Mouse (Mus musculus) left cerebral cortex, postnatal 4 days (tissue): Measurements from ENCODE around the gene Grk4. TPM values are rescaled to one million over a fixed set of nuclear protein-coding genes. Genes with fewer than 3 reads are reported as not detected.

Source experiments
- microRNA-seq: library from miRNA; unstranded; fragments of <30 nt; microRNA quantifications from one replicate; pipeline ENCODE4 v1.2.0, GENCODE M21; 2022
- total RNA-seq, 2 experiments: library from RNA; stranded (reverse); gene quantifications; 2 replicates each; pipeline ENCODE4 v1.2.3; 2021

Gene Grk4
- total RNA-seq, 2 experiments from 2014 or later = 6.2 to 6.5 TPM

Small RNAs within 50 kb of the gene (microRNA-seq; reads per million reads assigned to microRNA genes)
- gene Mir467g = not detected

Other genes with a start within 250 kb of the Grk4 start
- 10 to 100 TPM; 11.4 to 12.5 TPM for gene Tnip2, start 146.4 kb upstream of the Grk4 start, total RNA-seq
- 10 to 100 TPM; 28.9 to 29.7 TPM for gene Sh3bp2, start 134.5 kb upstream of the Grk4 start, total RNA-seq
- 100 to 1,000 TPM; 307 to 320 TPM for gene Add1, start 86.7 kb upstream of the Grk4 start, total RNA-seq
- gene Mfsd10, start 23.2 kb upstream of the Grk4 start, total RNA-seq = 10 to 100 TPM; 68.9 to 81.6 TPM
- 10 to 100 TPM; 23.8 to 25.2 TPM for gene Nop14, start 231 bp upstream of the Grk4 start, total RNA-seq
- gene Htt, start 101.4 kb downstream of the Grk4 start, total RNA-seq = 10 to 100 TPM; 56.9 to 57.3 TPM
- 10 to 100 TPM; 19.8 to 21.1 TPM for gene Msantd1, start 247.6 kb downstream of the Grk4 start, total RNA-seq